Mouse (Mus musculus) liver, postnatal 0 days (tissue): ENCODE measurements around the gene Spg7.

ENCODE experiments used
- CTCF ChIP-seq: sonication (generic); IDR thresholded peaks from 2 replicates; pipeline ENCODE4 v1.5.1; 2016; ENCODE audit warnings: antibody characterized with exemption, low read depth
- EP300 ChIP-seq: IDR thresholded peaks from 2 replicates; pipeline ENCODE4 v1.6.1; 2016; ENCODE audit warnings: antibody characterized with exemption, low read depth, mild to moderate bottlenecking

GRCm38 (mm10) chr8:123038351-123038750 lies 24.4 kb upstream of the Spg7 start:
- TF ChIP-seq CTCF (no peak), EP300 (no peak)
